Mouse (Mus musculus) intestine, embryonic 15.5 days (tissue): ENCODE measurements around the gene Mrps26. TPM values are rescaled to one million over a fixed set of nuclear protein-coding genes. Genes with fewer than 3 reads are reported as not detected.
"Not testable (repeated sequence)": the region's sequence is repeated elsewhere in the genome, so short reads cannot be mapped to it uniquely, and the experiment has no call there.

Experiments used
- ATAC-seq: fragments of 200-750 bp; cut with Nextera tagmentation; 2 replicates; pipeline ENCODE4 v1.8.0; 2017; ENCODE audit warnings: moderate TSS enrichment, moderate library complexity
- H3K27ac ChIP-seq: fragments of 300-500 bp; sonication (generic); 2 replicates; pipeline ENCODE4 v1.5.1; 2015; ENCODE audit warnings: mild to moderate bottlenecking, inconsistent platforms
- H3K27me3 ChIP-seq: fragments of 300-500 bp; sonication (generic); replicated peaks from 2 replicates; pipeline ENCODE4 v1.6.1; 2015; ENCODE audit warnings: inconsistent platforms
- H3K36me3 ChIP-seq: fragments of 300-500 bp; sonication (generic); 2 replicates; pipeline ENCODE4 v1.6.1; 2015; ENCODE audit warnings: inconsistent platforms
- H3K4me1 ChIP-seq: fragments of 300-500 bp; sonication (generic); replicated peaks from 2 replicates; pipeline ENCODE4 v1.6.1; 2015; ENCODE audit warnings: inconsistent platforms
- H3K4me2 ChIP-seq: fragments of 300-500 bp; sonication (generic); replicated peaks from 2 replicates; pipeline ENCODE4 v1.6.1; 2015; ENCODE audit warnings: mild to moderate bottlenecking, inconsistent platforms
- H3K4me3 ChIP-seq: fragments of 300-500 bp; sonication (generic); replicated peaks from 2 replicates; pipeline ENCODE4 v1.5.1; 2015; ENCODE audit warnings: inconsistent platforms
- H3K9ac ChIP-seq: fragments of 300-500 bp; sonication (generic); 2 replicates; pipeline ENCODE4 v1.6.1; 2015; ENCODE audit warnings: inconsistent platforms
- H3K9me3 ChIP-seq: fragments of 300-500 bp; sonication (generic); 2 replicates; pipeline ENCODE4 v1.6.1; 2016; ENCODE audit warnings: inconsistent platforms
- WGBS: fragments of 180-500 bp; shearing (Covaris S2); methylation state at CpG from one replicate; pipeline ENCODE4 v1.1.7; 2015; 5-methylcytosine and 5-hydroxymethylcytosine counted together
- polyA plus RNA-seq: library from polyadenylated mRNA; unstranded; fragments of >200 nt; fragmentation: Nextera tagmentation; extraction: Ambion mirVana; gene quantifications from 2 replicates; pipeline ENCODE4 v1.2.1, GENCODE M21; 2015

Gene Mrps26
- polyA plus RNA-seq, 1 experiment from 2014 or later: 84.4 TPM

- Histone ChIP-seq H3K4me1 (no peaks in the 10 kb centered on the region), H3K4me2 (no peak overlapping the region), H3K9ac (no peak overlapping the region), H3K27me3 (no peaks in the 10 kb centered on the region), H3K9me3 (no peaks in the 10 kb centered on the region), H3K4me3 (no peak overlapping the region), H3K36me3 (peaks cover 46% of the 10 kb centered on the region), H3K27ac (no peak overlapping the region)
- no peak for ATAC-seq
- WGBS: 86% methylated on average over 9 of the region's 9 CpGs
Measured at GRCm38 (mm10) chr2:130540266-130540665, 23.3 kb upstream of the Mrps26 start.

DNA sequence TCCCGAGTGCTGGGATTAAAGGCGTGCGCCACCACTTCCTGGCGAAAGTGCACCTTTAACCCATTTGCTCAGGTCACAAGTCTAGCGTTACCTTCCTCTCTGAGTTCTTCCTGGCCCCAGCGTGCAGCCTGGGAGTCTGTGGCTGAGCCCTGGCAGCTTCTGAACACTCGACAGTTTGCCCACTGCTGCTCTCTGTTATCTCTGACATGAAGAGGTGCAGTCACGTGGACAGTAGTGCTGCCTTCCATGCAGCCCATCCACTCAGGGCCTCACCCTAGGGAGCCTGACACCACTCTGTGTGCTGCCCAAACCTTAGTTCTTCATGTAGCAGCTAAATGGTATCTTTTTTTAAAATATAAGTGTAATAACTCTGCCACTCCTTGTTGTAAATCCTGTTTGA, 16.6 kb upstream of the Mrps26 start:
- no peak for ATAC-seq
- 88% methylated on average over 8 of the region's 8 CpGs for WGBS
- Histone ChIP-seq H3K9ac (no peak overlapping the region), H3K36me3 (peaks cover 30% of the 10 kb centered on the region), H3K9me3 (no peaks in the 10 kb centered on the region), H3K27ac (no peak overlapping the region), H3K4me3 (no peak overlapping the region), H3K4me1 (no peaks in the 10 kb centered on the region), H3K27me3 (no peaks in the 10 kb centered on the region), H3K4me2 (no peak overlapping the region)

- Histone ChIP-seq H3K4me1 (no peaks in the 10 kb centered on the region), H3K4me3 (no peak overlapping the region), H3K27ac (no peak overlapping the region), H3K9ac (no peak overlapping the region), H3K36me3 (peaks cover 14% of the 10 kb centered on the region; the same call in 1 of the 2 replicates), H3K27me3 (no peaks in the 10 kb centered on the region), H3K4me2 (no peak overlapping the region), H3K9me3 (no peaks in the 10 kb centered on the region)
- ATAC-seq: no peak
- 88% methylated on average over 7 of the region's 7 CpGs for WGBS
Measured at GRCm38 (mm10) chr2:130554841-130555240, 8.7 kb upstream of the Mrps26 start.

DNA sequence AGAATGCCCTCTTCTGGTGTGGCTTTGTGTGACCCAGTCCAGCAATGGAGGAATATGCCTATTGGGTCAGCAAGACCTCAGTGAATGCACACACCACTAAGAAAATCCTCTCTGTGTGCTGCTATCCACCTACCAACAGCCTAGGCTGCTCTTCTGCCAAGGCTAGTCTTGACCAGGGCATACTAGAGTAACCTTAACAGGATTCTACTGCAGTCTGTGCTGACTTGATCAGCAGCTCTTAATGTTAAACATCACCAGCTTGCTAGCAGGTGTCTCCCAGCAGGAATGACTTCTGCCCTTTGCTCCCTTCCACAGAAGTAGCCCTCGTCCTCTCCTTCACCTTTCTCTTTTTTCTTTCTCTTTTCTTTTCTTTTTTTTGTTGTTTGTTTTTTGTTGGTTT, 7.2 kb upstream of the Mrps26 start:
- no peak overlapping the region for H3K4me2 ChIP-seq
- ATAC-seq: no peak
- WGBS: 76% methylated on average over 1 of the region's 1 CpGs

DNA sequence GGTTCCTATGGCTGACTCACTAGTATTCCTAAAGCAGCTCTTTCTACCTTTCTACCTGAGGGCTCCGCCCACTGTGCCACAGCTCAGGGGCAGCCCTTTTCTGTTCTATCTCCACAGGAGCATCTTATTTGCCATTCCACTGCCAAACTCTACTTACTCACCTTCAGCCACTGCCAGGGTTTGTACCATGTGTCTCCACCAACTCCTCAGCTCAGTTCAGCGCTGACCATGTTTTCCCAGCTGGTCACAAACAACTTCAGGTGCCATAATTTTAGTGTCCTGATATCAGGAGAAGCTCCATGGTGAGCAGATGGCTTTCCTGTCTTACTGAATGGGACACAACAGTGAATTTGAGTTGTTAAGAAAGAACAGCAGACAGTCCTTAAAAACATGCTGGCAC, 6.1 kb upstream of the Mrps26 start:
- H3K4me3 ChIP-seq: no peak overlapping the region
- no peaks in the 10 kb centered on the region for H3K9me3 ChIP-seq
- 92% methylated on average over 2 of the region's 2 CpGs for WGBS
- no peak overlapping the region for H3K4me2 ChIP-seq
- H3K4me1 ChIP-seq: no peaks in the 10 kb centered on the region; the same call in 1 of the 2 replicates
- H3K36me3 ChIP-seq: peaks cover 11% of the 10 kb centered on the region; the same call in 1 of the 2 replicates
- H3K27ac ChIP-seq: no peak overlapping the region
- no peak overlapping the region for H3K9ac ChIP-seq
- ATAC-seq: no peak
- no peaks in the 10 kb centered on the region for H3K27me3 ChIP-seq

More for the DNA sequence above, 7.2 kb upstream of the Mrps26 start:
- no peaks in the 10 kb centered on the region for H3K27me3 ChIP-seq
- no peaks in the 10 kb centered on the region for H3K4me1 ChIP-seq
- no peak overlapping the region for H3K27ac ChIP-seq
- no peak overlapping the region for H3K4me3 ChIP-seq
- no peaks in the 10 kb centered on the region for H3K9me3 ChIP-seq
- H3K9ac ChIP-seq: no peak overlapping the region
- peaks cover 14% of the 10 kb centered on the region; the same call in 1 of the 2 replicates for H3K36me3 ChIP-seq

DNA sequence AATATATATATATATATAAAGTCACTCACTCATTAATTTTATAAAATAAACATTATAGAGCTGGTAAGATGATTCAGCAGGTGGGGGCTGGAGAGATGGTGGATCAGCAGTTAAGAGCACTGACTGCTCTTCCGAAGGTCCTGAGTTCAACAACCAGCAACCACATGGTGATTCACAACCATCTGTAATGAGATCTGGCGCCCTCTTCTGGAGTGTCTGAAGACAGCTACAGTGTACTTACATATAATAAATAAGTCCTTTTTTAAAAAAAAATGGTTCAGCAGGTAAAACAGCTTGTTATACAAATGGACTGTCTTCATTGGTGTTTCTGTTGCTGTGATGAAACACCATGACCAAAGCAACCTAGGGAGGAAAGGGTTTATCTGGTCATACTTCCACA, 5.5 kb upstream of the Mrps26 start:
- 76% methylated on average over 2 of the region's 2 CpGs for WGBS
- H3K4me2 ChIP-seq: no peak overlapping the region
- no peak for ATAC-seq
- H3K9me3 ChIP-seq: no peaks in the 10 kb centered on the region
- H3K36me3 ChIP-seq: peaks cover 9% of the 10 kb centered on the region; the same call in 1 of the 2 replicates
- peaks cover 5% of the 10 kb centered on the region for H3K4me1 ChIP-seq
- no peak overlapping the region for H3K9ac ChIP-seq
- no peaks in the 10 kb centered on the region for H3K27me3 ChIP-seq
- H3K27ac ChIP-seq: no peak overlapping the region
- H3K4me3 ChIP-seq: no peak overlapping the region

- peak overlapping the region; percentile 81 for H3K4me2 ChIP-seq
- H3K4me1 ChIP-seq: peaks cover 16% of the 10 kb centered on the region
- H3K27ac ChIP-seq: 0 out of 2 replicates have a peak overlapping the region, but pooled peaks have one; percentile 40
- peaks cover 6% of the 10 kb centered on the region for H3K36me3 ChIP-seq
- H3K27me3 ChIP-seq: no peaks in the 10 kb centered on the region
- WGBS: 0% methylated on average over 19 of the region's 23 CpGs
- H3K9me3 ChIP-seq: no peaks in the 10 kb centered on the region
- ATAC-seq: no peak
- H3K4me3 ChIP-seq: peak overlapping the region; percentile 93
- peak overlapping the region; percentile 88 for H3K9ac ChIP-seq
Measured at GRCm38 (mm10) chr2:130564063-130564462, 521 bp downstream of the Mrps26 start.

- peak overlapping the region; percentile 81 for H3K4me2 ChIP-seq
- peaks cover 6% of the 10 kb centered on the region for H3K36me3 ChIP-seq
- H3K4me3 ChIP-seq: peak overlapping the region; percentile 93; the same call in 1 of the 2 replicates
- ATAC-seq: no peak
- 81% methylated on average over 8 of the region's 8 CpGs for WGBS
- H3K9ac ChIP-seq: peak overlapping the region; percentile 88; the same call in 1 of the 2 replicates
- no peaks in the 10 kb centered on the region for H3K9me3 ChIP-seq
- no peak overlapping the region for H3K27ac ChIP-seq
- H3K27me3 ChIP-seq: no peaks in the 10 kb centered on the region
- peaks cover 16% of the 10 kb centered on the region for H3K4me1 ChIP-seq
Measured at GRCm38 (mm10) chr2:130564983-130565382, 1.4 kb downstream of the Mrps26 start.

GRCm38 (mm10) chr2:130568921-130569320, 5.4 kb downstream of the Mrps26 start:
- Histone ChIP-seq H3K4me1 (peaks cover 9% of the 10 kb centered on the region), H3K9me3 (no peaks in the 10 kb centered on the region), H3K4me3 (no peak overlapping the region), H3K27me3 (no peaks in the 10 kb centered on the region), H3K27ac (no peak overlapping the region), H3K36me3 (peaks cover 6% of the 10 kb centered on the region), H3K4me2 (no peak overlapping the region), H3K9ac (no peak overlapping the region)
- ATAC-seq: no peak
- 76% methylated on average over 4 of the region's 4 CpGs for WGBS

- H3K27ac ChIP-seq: no peak overlapping the region
Measured at GRCm38 (mm10) chr2:130569926-130570325, 6.4 kb downstream of the Mrps26 start.

DNA sequence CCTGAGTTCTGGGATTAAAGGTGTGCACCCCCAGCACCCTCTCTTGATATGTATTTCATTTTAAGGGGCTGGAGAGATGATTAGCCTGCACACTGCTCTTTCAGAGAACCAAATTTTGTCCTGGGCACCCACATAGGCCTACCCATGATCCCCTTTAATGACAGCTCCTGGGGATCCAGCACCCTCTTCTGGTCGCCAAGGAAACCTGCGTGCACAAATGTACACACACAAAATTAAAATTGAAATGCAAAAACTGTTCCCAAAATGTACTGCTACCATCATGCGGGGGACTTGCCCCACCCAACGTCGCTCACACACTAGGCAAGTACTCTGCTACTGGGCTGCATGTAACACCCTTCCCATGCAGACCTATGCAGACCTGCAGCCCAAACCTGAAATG, 11.4 kb downstream of the Mrps26 start:
- Histone ChIP-seq H3K4me1 (peaks cover 10% of the 10 kb centered on the region), H3K9ac (no peak overlapping the region), H3K4me2 (no peak overlapping the region), H3K9me3 (no peaks in the 10 kb centered on the region), H3K27me3 (peaks cover 48% of the 10 kb centered on the region), H3K36me3 (no peaks in the 10 kb centered on the region), H3K4me3 (no peak overlapping the region), H3K27ac (no peak overlapping the region)
- WGBS: 82% methylated on average over 5 of the region's 5 CpGs
- ATAC-seq: no peak

More at GRCm38 (mm10) chr2:130569926-130570325, 6.4 kb downstream of the Mrps26 start:
- Histone ChIP-seq H3K4me2 (no peak overlapping the region), H3K9me3 (no peaks in the 10 kb centered on the region), H3K9ac (no peak overlapping the region), H3K4me3 (no peak overlapping the region), H3K36me3 (peaks cover 6% of the 10 kb centered on the region), H3K4me1 (peaks cover 2% of the 10 kb centered on the region), H3K27me3 (peaks cover 1% of the 10 kb centered on the region; the same call in 1 of the 2 replicates)
- no peak for ATAC-seq

- no peak for ATAC-seq
- WGBS: 55% methylated on average over 9 of the region's 9 CpGs
- Histone ChIP-seq H3K4me1 (peaks cover 19% of the 10 kb centered on the region), H3K9ac (peak within 1 kb of the TSS; percentile 32), H3K4me3 (peak within 1 kb of the TSS; percentile 32), H3K36me3 (no peaks in the 10 kb centered on the region), H3K27ac (no peak within 1 kb of the TSS), H3K4me2 (peak within 1 kb of the TSS; percentile 64), H3K9me3 (no peaks in the 10 kb centered on the region), H3K27me3 (peaks cover 58% of the 10 kb centered on the region)
Measured at GRCm38 (mm10) chr2:130575873-130576272, 12.3 kb downstream of the Mrps26 start, which contains the start of gene Oxt. Oxt (plus strand) TSS chr2:130576173.

- peak overlapping the region; percentile 32 for H3K9ac ChIP-seq
- not testable (repeated sequence) for H3K36me3 ChIP-seq, H3K27ac ChIP-seq, H3K9me3 ChIP-seq, ATAC-seq
- H3K4me2 ChIP-seq: peak overlapping the region; percentile 64
- 4% methylated on average over 32 of the region's 32 CpGs for WGBS
- peaks cover 64% of the 10 kb centered on the region for H3K27me3 ChIP-seq
- peak overlapping the region; percentile 32 for H3K4me3 ChIP-seq
- peaks cover 23% of the 10 kb centered on the region for H3K4me1 ChIP-seq
Measured at GRCm38 (mm10) chr2:130576564-130576963, 13.0 kb downstream of the Mrps26 start.
